In genomic region chr17:29008326-29008650, GRCm38 (mm10) we compare ENCODE assay signal across 7 mouse cellular contexts. TPM values are rescaled to one million over a fixed set of nuclear protein-coding genes. Genes with fewer than 3 reads are reported as not detected.
DNase-seq lines count a peak whose midpoint lies in the region; ATAC-seq and TF ChIP-seq lines count a peak whose summit lies in the region.

No protein-coding gene starts in this region.

- peak overlapping the region; percentile 55 for H3K4me2 ChIP-seq in lung, embryonic 16.5 days (ENCODE audit: low read depth, low read length)
- peak overlapping the region; percentile 83 for H3K4me2 ChIP-seq in limb, embryonic 12.5 days
- peak overlapping the region; percentile 43 for H3K4me2 ChIP-seq in stomach, embryonic 14.5 days (replicated peaks; ENCODE audit: low read depth, low read length)

- H3K9me3 ChIP-seq in lung, embryonic 16.5 days (ENCODE audit: control insufficient read depth, low read length) = no peaks in the 10 kb centered on the region
- no peaks in the 10 kb centered on the region for H3K9me3 ChIP-seq in limb, embryonic 12.5 days
- H3K9me3 ChIP-seq in stomach, embryonic 14.5 days (ENCODE audit: control insufficient read depth, low read depth, low read length) = no peaks in the 10 kb centered on the region

- H3K4me1 ChIP-seq in lung, embryonic 16.5 days (replicated peaks; ENCODE audit: control insufficient read depth, insufficient read depth, low read length) = peaks cover 9% of the 10 kb centered on the region; the same call in 1 of the 2 replicates
- peaks cover 6% of the 10 kb centered on the region; the same call in 1 of the 2 replicates for H3K4me1 ChIP-seq in embryonic fibroblast, embryonic 13.5 days (ENCODE audit: control insufficient read depth, insufficient read depth, low read length)
- H3K4me1 ChIP-seq in limb, embryonic 12.5 days (replicated peaks) = peaks cover 15% of the 10 kb centered on the region
- H3K4me1 ChIP-seq in stomach, embryonic 14.5 days (ENCODE audit: control insufficient read depth, insufficient read depth, low read length) = no peaks in the 10 kb centered on the region; the same call in 1 of the 2 replicates

- H3K27ac ChIP-seq in lung, embryonic 16.5 days (ENCODE audit: low read length) = peak overlapping the region; percentile 76
- peak overlapping the region; percentile 73 for H3K27ac ChIP-seq in embryonic fibroblast, embryonic 13.5 days (ENCODE audit: insufficient read depth, low read length)
- H3K27ac ChIP-seq in limb, embryonic 12.5 days = peak overlapping the region; percentile 86
- peak overlapping the region; percentile 89 for H3K27ac ChIP-seq in stomach, embryonic 14.5 days (ENCODE audit: low read length)

- 20% methylated on average over 8 of the region's 8 CpGs for WGBS in lung, embryonic 16.5 days
- 18% methylated on average over 8 of the region's 8 CpGs for WGBS in limb, embryonic 12.5 days
- WGBS in stomach, embryonic 14.5 days = 12% methylated on average over 8 of the region's 8 CpGs

- TF ChIP-seq CTCF in embryonic fibroblast, embryonic 13.5 days (IDR thresholded peaks at IDR 0.05; ENCODE audit: borderline replicate concordance, insufficient read depth, low read length) = no peak

- peak overlapping the region; percentile 71 for H3K4me3 ChIP-seq in lung, embryonic 16.5 days (ENCODE audit: low read length)
- peak overlapping the region; percentile 25 for H3K4me3 ChIP-seq in embryonic fibroblast, embryonic 13.5 days (ENCODE audit: insufficient read depth, low read length)
- H3K4me3 ChIP-seq in limb, embryonic 12.5 days (replicated peaks) = peak overlapping the region; percentile 97
- peak overlapping the region; percentile 82 for H3K4me3 ChIP-seq in stomach, embryonic 14.5 days (ENCODE audit: low read depth, low read length)

- no peak for DNase-seq in lung, postnatal 25 days (ENCODE audit: low spot score)
- no peak for DNase-seq in spleen, adult 12 weeks (ENCODE audit: low spot score)
- DNase-seq in left cerebral cortex, postnatal 25 days (ENCODE audit: low spot score in 2 of 2) = no peak

- no peaks in the 10 kb centered on the region for H3K36me3 ChIP-seq in lung, embryonic 16.5 days (ENCODE audit: control insufficient read depth, insufficient read depth, low read length)
- H3K36me3 ChIP-seq in limb, embryonic 12.5 days = peaks cover 6% of the 10 kb centered on the region; the same call in 1 of the 2 replicates
- H3K36me3 ChIP-seq in stomach, embryonic 14.5 days (ENCODE audit: control insufficient read depth, insufficient read depth, low read length) = no peaks in the 10 kb centered on the region

- no peaks in the 10 kb centered on the region for H3K27me3 ChIP-seq in lung, embryonic 16.5 days (ENCODE audit: control insufficient read depth, insufficient read depth, low read depth, low read length)
- H3K27me3 ChIP-seq in limb, embryonic 12.5 days = no peaks in the 10 kb centered on the region
- no peaks in the 10 kb centered on the region for H3K27me3 ChIP-seq in stomach, embryonic 14.5 days (ENCODE audit: control insufficient read depth, insufficient read depth, low read length)

- intact Hi-C loops in left cerebral cortex, postnatal 25 days (cut with DNase I) = no loop called here

- no peak for TF ChIP-seq POLR2A in embryonic fibroblast, embryonic 13.5 days (IDR thresholded peaks at IDR 0.05; ENCODE audit: low read depth, low read length)

- no peak for ATAC-seq in lung, embryonic 16.5 days (ENCODE audit: low read depth)
- ATAC-seq in limb, embryonic 12.5 days (ENCODE audit: insufficient number of reproducible peaks, insufficient read depth, low FRiP score, low TSS enrichment, low read depth) = no peak
- no peak for ATAC-seq in stomach, embryonic 14.5 days (ENCODE audit: insufficient number of reproducible peaks, insufficient read depth, low FRiP score, low read depth)

- H3K9ac ChIP-seq in lung, embryonic 16.5 days (ENCODE audit: low read length) = peak overlapping the region; percentile 79
- peak overlapping the region; percentile 95 for H3K9ac ChIP-seq in limb, embryonic 12.5 days (replicated peaks)
- H3K9ac ChIP-seq in stomach, embryonic 14.5 days (replicated peaks; ENCODE audit: low read depth, low read length) = peak overlapping the region; percentile 93; the same call in 1 of the 2 replicates

RNA-seq across cellular contexts. Expression of gene Stk38, which starts 0.5 kb away (rescaled TPM):
- 103 and 113 TPM in 2 replicates for polyA plus RNA-seq in lung, embryonic 16.5 days (2015; fragmentation: Nextera tagmentation; extraction: Ambion mirVana)
- 89.4 and 102 TPM in 2 replicates for polyA plus RNA-seq in embryonic fibroblast, embryonic 13.5 days (2011; ENCODE audit: insufficient read length, low read depth, missing spikeins)
- polyA plus RNA-seq in limb, embryonic 12.5 days (2016; fragmentation: Nextera tagmentation; extraction: Ambion mirVana) = 135 and 149 TPM in 2 replicates
- polyA plus RNA-seq in stomach, embryonic 14.5 days (2014; fragmentation: Nextera tagmentation; extraction: Ambion mirVana) = 110 and 121 TPM in 2 replicates
- total RNA-seq in left cerebral cortex, postnatal 25 days (2021) = 10 to 100 TPM; 44.9 to 59.3 TPM

RNA-seq across cellular contexts. Expression of gene Srsf3, which starts 24.1 kb away (rescaled TPM):
- polyA plus RNA-seq in lung, embryonic 16.5 days (2015; fragmentation: Nextera tagmentation; extraction: Ambion mirVana) = 563 and 593 TPM in 2 replicates
- 253 and 262 TPM in 2 replicates for polyA plus RNA-seq in embryonic fibroblast, embryonic 13.5 days (2011; ENCODE audit: insufficient read length, low read depth, missing spikeins)
- polyA plus RNA-seq in limb, embryonic 12.5 days (2016; fragmentation: Nextera tagmentation; extraction: Ambion mirVana) = 798 and 826 TPM in 2 replicates
- 593 and 674 TPM in 2 replicates for polyA plus RNA-seq in stomach, embryonic 14.5 days (2014; fragmentation: Nextera tagmentation; extraction: Ambion mirVana)
- total RNA-seq in left cerebral cortex, postnatal 25 days (2021) = 100 to 1,000 TPM; 113 to 117 TPM

RNA-seq across cellular contexts. Expression of gene Kctd20, which starts 56.5 kb away (rescaled TPM):
- 76.4 and 83.2 TPM in 2 replicates for polyA plus RNA-seq in lung, embryonic 16.5 days (2015; fragmentation: Nextera tagmentation; extraction: Ambion mirVana)
- polyA plus RNA-seq in embryonic fibroblast, embryonic 13.5 days (2011; ENCODE audit: insufficient read length, low read depth, missing spikeins) = 72.2 and 77.5 TPM in 2 replicates
- 123 and 125 TPM in 2 replicates for polyA plus RNA-seq in limb, embryonic 12.5 days (2016; fragmentation: Nextera tagmentation; extraction: Ambion mirVana)
- polyA plus RNA-seq in stomach, embryonic 14.5 days (2014; fragmentation: Nextera tagmentation; extraction: Ambion mirVana) = 75.9 and 78.8 TPM in 2 replicates
- 10 to 100 TPM; 74.0 to 77.4 TPM for total RNA-seq in left cerebral cortex, postnatal 25 days (2021)

Comparison
In these comparisons a context has a peak if more than half of its experiments do, and no peak if none do; other contexts are left out.
1. H3K4me3 ChIP-seq: peak in every context shown above with its lines; median percentile 97 in limb, embryonic 12.5 days; 82 in stomach, embryonic 14.5 days; 71 in lung, embryonic 16.5 days; 25 in embryonic fibroblast, embryonic 13.5 days.